Mouse (Mus musculus) lung, adult 18-20 months (tissue): ENCODE measurements around the gene Washc1.
A peak's percentile ranks its signal among the peaks of the same experiment; 100 is the strongest.
"Not testable (repeated sequence)": the region's sequence is repeated elsewhere in the genome, so short reads cannot be mapped to it uniquely, and the experiment has no call there.

ENCODE experiments used
- DNase-seq, 2 experiments: peaks; one replicate each; pipeline ENCODE4 v3.0.0; 2022; ENCODE audit warnings: mixed read lengths in 2 of 2

Gene Washc1

GRCm38 (mm10) chr17:66118991-66119390, 7.6 kb downstream of the Washc1 start:
- DNase-seq, result no peak

GRCm38 (mm10) chr17:66120701-66121100, 9.4 kb downstream of the Washc1 start:
- no peak for DNase-seq

- DNase-seq, result peak; percentile 89 to 91
Measured at GRCm38 (mm10) chr17:66123066-66123815, 11.9 kb downstream of the Washc1 start, which contains the start of gene Ddx11. Gene Ddx11, plus strand, starts transcription at chr17:66123520.

GRCm38 (mm10) chr17:66123816-66124610, 12.7 kb downstream of the Washc1 start:
- no peak for DNase-seq

- DNase-seq, result no peak
Measured at GRCm38 (mm10) chr17:66125211-66125610, 13.9 kb downstream of the Washc1 start.

- DNase-seq, result no peak
Measured at GRCm38 (mm10) chr17:66130371-66130770, 19.0 kb downstream of the Washc1 start.

GRCm38 (mm10) chr17:66131212-66131611, 19.9 kb downstream of the Washc1 start:
- no peak for DNase-seq

GRCm38 (mm10) chr17:66152706-66153662, 41.6 kb downstream of the Washc1 start:
- not testable (repeated sequence) for DNase-seq

GRCm38 (mm10) chr17:66153735-66154423, 42.5 kb downstream of the Washc1 start:
- DNase-seq, result not testable (repeated sequence)

- DNase-seq, result no peak
Measured at GRCm38 (mm10) chr17:66154876-66155275, 43.5 kb downstream of the Washc1 start.

- DNase-seq, result no peak
Measured at GRCm38 (mm10) chr17:66158271-66158670, 46.9 kb downstream of the Washc1 start.

- DNase-seq, result not testable (repeated sequence)
Measured at GRCm38 (mm10) chr17:66167141-66167540, 55.8 kb downstream of the Washc1 start.
